Mouse (Mus musculus) cortical plate, adult 2 months (tissue): Measurements from ENCODE around the gene Rnf224.

Experiments used
- CTCF ChIP-seq: fragments of 200-500 bp; IDR thresholded peaks from 2 replicates; pipeline ENCODE4 v1.5.1; 2011; ENCODE audit warnings: mild to moderate bottlenecking, control low read depth, low read length; ENCODE audit not compliant: insufficient read depth; ENCODE audit errors: extremely low read depth
- POLR2A ChIP-seq: fragments of 200-500 bp; IDR thresholded peaks from 2 replicates; pipeline ENCODE4 v1.6.1; 2011; ENCODE audit warnings: mild to moderate bottlenecking, low read length, control low read depth; ENCODE audit not compliant: insufficient read depth; ENCODE audit errors: extremely low read depth

DNA sequence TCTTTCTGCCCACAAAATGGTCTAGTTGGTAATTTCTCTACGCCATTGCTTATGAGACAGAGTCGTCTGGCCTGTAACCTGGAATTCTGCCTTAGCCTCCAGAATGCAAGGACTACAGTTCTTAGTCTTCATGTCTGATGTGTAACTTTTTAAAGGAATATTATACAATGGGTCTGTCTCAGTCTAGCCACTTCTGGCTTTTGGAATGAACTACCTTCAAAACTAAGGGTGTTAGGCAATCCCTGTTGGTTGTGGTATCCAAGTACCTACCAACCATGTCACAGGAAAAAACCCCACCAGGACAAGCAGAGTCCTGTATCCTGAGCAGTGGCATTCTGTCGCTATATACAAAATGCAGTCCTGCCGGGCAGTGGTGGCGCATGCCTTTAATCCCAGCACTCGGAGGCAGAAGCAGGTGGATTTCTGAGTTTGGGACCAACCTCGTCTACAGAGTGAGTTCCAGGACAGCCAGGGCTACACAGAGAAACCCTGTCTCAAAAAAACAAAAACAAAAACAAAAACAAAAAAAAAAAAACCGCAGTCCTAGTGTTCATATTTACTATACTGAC, 10.7 kb downstream of the Rnf224 start:
- TF ChIP-seq CTCF (no peak), POLR2A (no peak)
